Mouse (Mus musculus) embryonic fibroblast, embryonic 13.5 days (primary cell): Measurements from ENCODE around the gene Zbtb44.

Experiments
- CTCF ChIP-seq: IDR thresholded peaks from 2 replicates; pipeline ENCODE4 v1.5.1; 2011; ENCODE audit warnings: mild to moderate bottlenecking, control low read depth, low read length, moderate library complexity, borderline replicate concordance; ENCODE audit not compliant: insufficient read depth
- POLR2A ChIP-seq: IDR thresholded peaks from 2 replicates; pipeline ENCODE4 v1.6.1; 2011; ENCODE audit warnings: low read depth, mild to moderate bottlenecking, control low read depth, low read length, moderate library complexity

DNA sequence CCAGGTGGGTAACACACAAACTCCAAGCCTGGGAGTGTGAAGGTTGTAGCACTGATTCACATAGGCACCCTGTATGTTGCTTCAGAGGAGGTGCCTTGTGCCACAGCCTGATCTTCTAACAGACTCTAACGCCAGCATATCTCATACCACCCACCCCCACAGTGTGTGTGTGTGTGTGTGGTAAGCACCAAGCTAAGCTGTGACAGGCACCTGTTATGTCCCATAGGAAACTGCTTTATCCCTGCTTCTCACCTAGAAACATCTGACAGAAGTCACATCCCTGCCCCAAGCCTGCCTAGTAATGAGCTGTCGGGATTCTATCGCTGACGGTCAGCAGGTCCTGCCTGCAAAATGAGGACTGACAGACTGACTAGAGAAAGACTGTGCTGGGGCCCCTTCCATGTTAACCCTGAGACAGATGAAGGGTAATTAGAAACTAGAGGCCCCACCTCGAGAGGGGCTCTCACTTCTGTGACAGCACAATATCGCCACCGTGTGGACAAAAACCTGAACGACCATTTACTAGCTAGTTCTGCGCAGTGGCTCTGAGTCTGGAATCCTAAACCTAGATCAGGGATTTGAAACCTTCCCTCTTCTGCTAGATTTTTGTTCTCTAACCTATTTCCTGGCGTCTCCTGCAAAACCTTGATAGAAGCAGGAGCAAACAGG, 55.8 kb downstream of the Zbtb44 start:
- TF ChIP-seq POLR2A (no peak), CTCF (no peak)
